Mouse (Mus musculus) bone marrow, adult 2 months (tissue): ENCODE data around the gene Nebl.

Experiments used
- CTCF ChIP-seq: fragments of 200-500 bp; IDR thresholded peaks from 2 replicates; pipeline ENCODE4 v1.5.1; 2011; ENCODE audit warnings: low read length, control low read depth; ENCODE audit not compliant: control insufficient read depth, insufficient read depth
- POLR2A ChIP-seq: fragments of 200-500 bp; IDR thresholded peaks from 2 replicates; pipeline ENCODE4 v1.6.1; 2011; ENCODE audit warnings: low read depth, mild to moderate bottlenecking, control low read depth, low read length, borderline replicate concordance; ENCODE audit not compliant: control insufficient read depth

DNA sequence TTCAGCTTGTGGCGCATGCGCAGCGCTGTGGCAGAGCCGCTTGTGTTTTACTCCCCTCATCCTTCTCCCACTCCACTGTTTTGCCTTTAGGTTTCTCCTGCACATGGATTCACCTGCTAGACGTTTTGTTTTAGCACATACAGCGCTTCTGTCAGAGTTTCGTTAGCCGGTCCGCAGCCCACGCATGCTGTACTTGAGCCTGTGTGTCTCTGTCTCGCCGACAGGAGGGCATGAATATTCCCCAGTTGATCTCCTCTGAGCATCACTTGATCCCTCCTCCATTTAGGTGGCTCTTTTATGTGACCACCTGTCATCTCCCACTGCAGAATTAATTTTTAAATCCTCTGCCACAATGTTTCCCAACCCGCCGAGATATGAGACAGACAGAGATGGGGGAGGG lies 16.6 kb downstream of the Nebl start:
- TF ChIP-seq POLR2A (no peak), CTCF (no peak)
